Mouse (Mus musculus) kidney, postnatal 10 days (tissue): ENCODE measurements around the gene Mettl2.
A peak's percentile ranks its signal among the peaks of the same experiment; 100 is the strongest.

Source experiments
- DNase-seq: peaks from one replicate; pipeline ENCODE4 v3.0.0; 2021; ENCODE audit warnings: mixed read lengths

The Mettl2 gene

GRCm38 (mm10) chr11:105153068-105153833, 27.0 kb downstream of the Mettl2 start:
- peak; percentile 80 for DNase-seq

- peak; percentile 52 for DNase-seq
These were observed 29.7 kb downstream of the Mettl2 start for GRCm38 (mm10) chr11:105155915-105156314.

- no peak for DNase-seq
These were observed 30.6 kb downstream of the Mettl2 start for GRCm38 (mm10) chr11:105156748-105157267.

GRCm38 (mm10) chr11:105158047-105158446, 31.8 kb downstream of the Mettl2 start:
- no peak for DNase-seq

- no peak for DNase-seq
These were observed 33.6 kb downstream of the Mettl2 start for GRCm38 (mm10) chr11:105159673-105160360.

GRCm38 (mm10) chr11:105161411-105161810, 35.2 kb downstream of the Mettl2 start:
- no peak for DNase-seq

- DNase-seq: no peak
These were observed 38.6 kb downstream of the Mettl2 start for GRCm38 (mm10) chr11:105164516-105165510.

GRCm38 (mm10) chr11:105166780-105167179, 40.6 kb downstream of the Mettl2 start:
- DNase-seq: no peak

GRCm38 (mm10) chr11:105178516-105178915, 52.3 kb downstream of the Mettl2 start, which contains the start of gene Tlk2:
Gene Tlk2, plus strand, starts transcription at chr11:105178807.
- no peak for DNase-seq

GRCm38 (mm10) chr11:105179523-105179922, 53.3 kb downstream of the Mettl2 start:
- DNase-seq: peak; percentile 19

- DNase-seq: peak; percentile 65
These were observed 54.4 kb downstream of the Mettl2 start for GRCm38 (mm10) chr11:105180471-105181091.

GRCm38 (mm10) chr11:105181126-105181637, 55.0 kb downstream of the Mettl2 start:
- peak; percentile 98 for DNase-seq

GRCm38 (mm10) chr11:105181689-105182460, 55.6 kb downstream of the Mettl2 start:
- peak; percentile 71 for DNase-seq

GRCm38 (mm10) chr11:105182461-105182855, 56.2 kb downstream of the Mettl2 start:
- DNase-seq: no peak

GRCm38 (mm10) chr11:105184678-105185077, 58.5 kb downstream of the Mettl2 start:
- peak; percentile 18 for DNase-seq
